Mouse (Mus musculus): ENCODE data around the gene Gm2431.

- TF ChIP-seq CTCF (IDR thresholded peaks at IDR 0.05; ENCODE audit: control insufficient read depth, insufficient read depth, insufficient replicate concordance, low read depth, low read length), result peak; percentile 45; the same call in 1 of the 2 replicates
- no peak for TF ChIP-seq POLR2A (IDR thresholded peaks at IDR 0.05; ENCODE audit: control insufficient read depth, low read depth, low read length)
Measured at GRCm38 (mm10) chr7:142255517-142255916, 2.6 kb downstream of the Gm2431 start.
